Mouse (Mus musculus) megakaryocyte, embryonic 14.5 days (primary cell): Measurements from ENCODE around the gene Mcoln1.

ENCODE experiments used
- FLI1 ChIP-seq: IDR thresholded peaks from 2 replicates; pipeline ENCODE4 v1.6.1; 2012; ENCODE audit warnings: low read length, inconsistent platforms, mixed read lengths
- GATA1 ChIP-seq: IDR thresholded peaks from 3 replicates; pipeline ENCODE4 v1.6.1; 2012; ENCODE audit warnings: mixed read lengths, low read length, inconsistent platforms, borderline replicate concordance

- no peak for TF ChIP-seq GATA1
- no peak for TF ChIP-seq FLI1
Observed at GRCm38 (mm10) chr8:3539146-3539545, 38.9 kb downstream of the Mcoln1 start.
